Mouse (Mus musculus): ENCODE data around the gene Ndufv1. TPM values are rescaled to one million over a fixed set of nuclear protein-coding genes. Genes with fewer than 3 reads are reported as not detected.
A peak's percentile ranks its signal among the peaks of the same experiment; 100 is the strongest.

The Ndufv1 gene
- polyA plus RNA-seq, 1 experiment from 2014 or later, result 223 TPM

GRCm38 (mm10) chr19:4036327-4037045 is 23.9 kb upstream of the Ndufv1 start:
- Histone ChIP-seq H3K4me1 (ENCODE audit: control insufficient read depth, insufficient read depth, low read length) (peaks cover 14% of the 10 kb centered on the region), H3K27ac (ENCODE audit: low read depth, low read length) (no peak overlapping the region), H3K27me3 (ENCODE audit: control insufficient read depth, insufficient read depth, low read length) (no peaks in the 10 kb centered on the region), H3K9me3 (ENCODE audit: control insufficient read depth, low read length) (no peaks in the 10 kb centered on the region), H3K36me3 (ENCODE audit: control insufficient read depth, insufficient read depth, low read length) (no peaks in the 10 kb centered on the region; the same call in 1 of the 2 replicates), H3K9ac (ENCODE audit: low read depth, low read length) (no peak overlapping the region), H3K4me2 (replicated peaks; ENCODE audit: low read depth, low read length) (peak overlapping the region; percentile 33), H3K4me3 (ENCODE audit: low read length) (peak overlapping the region; percentile 7; the same call in 1 of the 2 replicates)
- WGBS, result 62% methylated on average over 12 of the region's 12 CpGs
- no peak for ATAC-seq (ENCODE audit: low FRiP score, low TSS enrichment)

GRCm38 (mm10) chr19:4033742-4034141 is 21.1 kb upstream of the Ndufv1 start:
- H3K4me1 ChIP-seq (ENCODE audit: control insufficient read depth, insufficient read depth, low read length), result peaks cover 14% of the 10 kb centered on the region
- no peaks in the 10 kb centered on the region for H3K9me3 ChIP-seq (ENCODE audit: control insufficient read depth, low read length)
- no peak overlapping the region for H3K4me2 ChIP-seq (replicated peaks; ENCODE audit: low read depth, low read length)
- H3K36me3 ChIP-seq (ENCODE audit: control insufficient read depth, insufficient read depth, low read length), result no peaks in the 10 kb centered on the region; the same call in 1 of the 2 replicates
- no peak overlapping the region for H3K4me3 ChIP-seq (ENCODE audit: low read length)
- no peak overlapping the region for H3K27ac ChIP-seq (ENCODE audit: low read depth, low read length)
- 74% methylated on average over 5 of the region's 5 CpGs for WGBS
- no peak overlapping the region for H3K9ac ChIP-seq (ENCODE audit: low read depth, low read length)
- H3K27me3 ChIP-seq (ENCODE audit: control insufficient read depth, insufficient read depth, low read length), result no peaks in the 10 kb centered on the region
- no peak for ATAC-seq (ENCODE audit: low FRiP score, low TSS enrichment)

GRCm38 (mm10) chr19:4033298-4033697 is 20.7 kb upstream of the Ndufv1 start:
- 65% methylated on average over 3 of the region's 3 CpGs for WGBS
- Histone ChIP-seq H3K36me3 (ENCODE audit: control insufficient read depth, insufficient read depth, low read length) (no peaks in the 10 kb centered on the region; the same call in 1 of the 2 replicates), H3K9me3 (ENCODE audit: control insufficient read depth, low read length) (no peaks in the 10 kb centered on the region), H3K27me3 (ENCODE audit: control insufficient read depth, insufficient read depth, low read length) (no peaks in the 10 kb centered on the region), H3K4me3 (ENCODE audit: low read length) (no peak overlapping the region), H3K4me2 (replicated peaks; ENCODE audit: low read depth, low read length) (no peak overlapping the region), H3K27ac (ENCODE audit: low read depth, low read length) (no peak overlapping the region), H3K9ac (ENCODE audit: low read depth, low read length) (no peak overlapping the region), H3K4me1 (ENCODE audit: control insufficient read depth, insufficient read depth, low read length) (peaks cover 13% of the 10 kb centered on the region)
- no peak for ATAC-seq (ENCODE audit: low FRiP score, low TSS enrichment)

GRCm38 (mm10) chr19:4032668-4033067 is 20.1 kb upstream of the Ndufv1 start:
- no peak overlapping the region for H3K27ac ChIP-seq (ENCODE audit: low read depth, low read length)
- no peak overlapping the region for H3K4me3 ChIP-seq (ENCODE audit: low read length)
- H3K9me3 ChIP-seq (ENCODE audit: control insufficient read depth, low read length), result no peaks in the 10 kb centered on the region
- H3K4me2 ChIP-seq (replicated peaks; ENCODE audit: low read depth, low read length), result no peak overlapping the region
- no peaks in the 10 kb centered on the region; the same call in 1 of the 2 replicates for H3K36me3 ChIP-seq (ENCODE audit: control insufficient read depth, insufficient read depth, low read length)
- no peak for ATAC-seq (ENCODE audit: low FRiP score, low TSS enrichment)
- H3K27me3 ChIP-seq (ENCODE audit: control insufficient read depth, insufficient read depth, low read length), result no peaks in the 10 kb centered on the region
- no peak overlapping the region for H3K9ac ChIP-seq (ENCODE audit: low read depth, low read length)
- H3K4me1 ChIP-seq (ENCODE audit: control insufficient read depth, insufficient read depth, low read length), result peaks cover 9% of the 10 kb centered on the region
- 75% methylated on average over 7 of the region's 7 CpGs for WGBS

- Histone ChIP-seq H3K9ac (ENCODE audit: low read depth, low read length) (no peak overlapping the region), H3K4me1 (ENCODE audit: control insufficient read depth, insufficient read depth, low read length) (no peaks in the 10 kb centered on the region), H3K9me3 (ENCODE audit: control insufficient read depth, low read length) (no peaks in the 10 kb centered on the region), H3K27me3 (ENCODE audit: control insufficient read depth, insufficient read depth, low read length) (no peaks in the 10 kb centered on the region), H3K27ac (ENCODE audit: low read depth, low read length) (no peak overlapping the region), H3K4me2 (replicated peaks; ENCODE audit: low read depth, low read length) (no peak overlapping the region), H3K4me3 (ENCODE audit: low read length) (no peak overlapping the region), H3K36me3 (ENCODE audit: control insufficient read depth, insufficient read depth, low read length) (no peaks in the 10 kb centered on the region)
- ATAC-seq (ENCODE audit: low FRiP score, low TSS enrichment), result no peak
Measured at GRCm38 (mm10) chr19:4027576-4027975, 15.0 kb upstream of the Ndufv1 start.

- H3K9me3 ChIP-seq (ENCODE audit: control insufficient read depth, low read length), result no peaks in the 10 kb centered on the region
- H3K9ac ChIP-seq (ENCODE audit: low read depth, low read length), result no peak overlapping the region
- no peak for ATAC-seq (ENCODE audit: low FRiP score, low TSS enrichment)
- H3K4me3 ChIP-seq (ENCODE audit: low read length), result no peak overlapping the region
- WGBS, result 64% methylated on average over 7 of the region's 7 CpGs
- H3K4me2 ChIP-seq (replicated peaks; ENCODE audit: low read depth, low read length), result no peak overlapping the region
- no peaks in the 10 kb centered on the region for H3K27me3 ChIP-seq (ENCODE audit: control insufficient read depth, insufficient read depth, low read length)
- no peaks in the 10 kb centered on the region for H3K4me1 ChIP-seq (ENCODE audit: control insufficient read depth, insufficient read depth, low read length)
- no peaks in the 10 kb centered on the region for H3K36me3 ChIP-seq (ENCODE audit: control insufficient read depth, insufficient read depth, low read length)
- H3K27ac ChIP-seq (ENCODE audit: low read depth, low read length), result no peak overlapping the region
Measured at GRCm38 (mm10) chr19:4023185-4023584, 10.6 kb upstream of the Ndufv1 start.

- Histone ChIP-seq H3K27ac (ENCODE audit: low read depth, low read length) (no peak overlapping the region), H3K27me3 (ENCODE audit: control insufficient read depth, insufficient read depth, low read length) (no peaks in the 10 kb centered on the region), H3K36me3 (ENCODE audit: control insufficient read depth, insufficient read depth, low read length) (no peaks in the 10 kb centered on the region), H3K9ac (ENCODE audit: low read depth, low read length) (0 out of 2 replicates have a peak overlapping the region, but pooled peaks have one; percentile 7), H3K4me3 (ENCODE audit: low read length) (no peak overlapping the region), H3K9me3 (ENCODE audit: control insufficient read depth, low read length) (no peaks in the 10 kb centered on the region), H3K4me2 (replicated peaks; ENCODE audit: low read depth, low read length) (no peak overlapping the region), H3K4me1 (ENCODE audit: control insufficient read depth, insufficient read depth, low read length) (no peaks in the 10 kb centered on the region)
- peak; percentile 86 for ATAC-seq (ENCODE audit: low FRiP score, low TSS enrichment)
- 35% methylated on average over 18 of the region's 18 CpGs for WGBS
Measured at GRCm38 (mm10) chr19:4018743-4019583, 6.4 kb upstream of the Ndufv1 start.

GRCm38 (mm10) chr19:4017921-4018587 is 5.4 kb upstream of the Ndufv1 start:
- H3K27ac ChIP-seq (ENCODE audit: low read depth, low read length), result no peak overlapping the region
- H3K27me3 ChIP-seq (ENCODE audit: control insufficient read depth, insufficient read depth, low read length), result no peaks in the 10 kb centered on the region
- WGBS, result 71% methylated on average over 10 of the region's 10 CpGs
- no peaks in the 10 kb centered on the region for H3K9me3 ChIP-seq (ENCODE audit: control insufficient read depth, low read length)
- H3K4me3 ChIP-seq (ENCODE audit: low read length), result no peak overlapping the region
- no peaks in the 10 kb centered on the region for H3K4me1 ChIP-seq (ENCODE audit: control insufficient read depth, insufficient read depth, low read length)
- no peak for ATAC-seq (ENCODE audit: low FRiP score, low TSS enrichment)
- H3K9ac ChIP-seq (ENCODE audit: low read depth, low read length), result no peak overlapping the region
- H3K4me2 ChIP-seq (replicated peaks; ENCODE audit: low read depth, low read length), result no peak overlapping the region
- no peaks in the 10 kb centered on the region for H3K36me3 ChIP-seq (ENCODE audit: control insufficient read depth, insufficient read depth, low read length)

Data from kidney, embryonic 14.5 days (tissue).